Mouse (Mus musculus) heart, postnatal 14 days (tissue): ENCODE results near the gene Cyb561d2. TPM values are rescaled to one million over a fixed set of nuclear protein-coding genes. Genes with fewer than 3 reads are reported as not detected.

Experiments
- DNase-seq, 2 experiments: peaks; one replicate each; pipeline ENCODE4 v3.0.0; 2021 to 2022
- intact Hi-C: fragments of 180-260 bp; cut with DNase I; formaldehyde crosslinking; loops from one replicate; pipeline ENCODE4 v1.15.1; 2025
- total RNA-seq, 2 experiments: library from RNA; stranded (reverse); gene quantifications; 2 replicates each; pipeline ENCODE4 v1.2.3; 2021

Gene Cyb561d2
- total RNA-seq, 2 experiments from 2014 or later, result 3.4 to 4.9 TPM

- intact Hi-C loops, result no loop called here
- no peak for DNase-seq
These were observed 9.9 kb upstream of the Cyb561d2 start for GRCm38 (mm10) chr9:107551890-107552355.

- intact Hi-C loops, result no loop called here
- peak; percentile 77 to 81 for DNase-seq
These were observed 9.3 kb upstream of the Cyb561d2 start, which contains the start of gene Rassf1 for GRCm38 (mm10) chr9:107551117-107551889. Gene Rassf1 (plus strand): TSS chr9:107551555.

DNA sequence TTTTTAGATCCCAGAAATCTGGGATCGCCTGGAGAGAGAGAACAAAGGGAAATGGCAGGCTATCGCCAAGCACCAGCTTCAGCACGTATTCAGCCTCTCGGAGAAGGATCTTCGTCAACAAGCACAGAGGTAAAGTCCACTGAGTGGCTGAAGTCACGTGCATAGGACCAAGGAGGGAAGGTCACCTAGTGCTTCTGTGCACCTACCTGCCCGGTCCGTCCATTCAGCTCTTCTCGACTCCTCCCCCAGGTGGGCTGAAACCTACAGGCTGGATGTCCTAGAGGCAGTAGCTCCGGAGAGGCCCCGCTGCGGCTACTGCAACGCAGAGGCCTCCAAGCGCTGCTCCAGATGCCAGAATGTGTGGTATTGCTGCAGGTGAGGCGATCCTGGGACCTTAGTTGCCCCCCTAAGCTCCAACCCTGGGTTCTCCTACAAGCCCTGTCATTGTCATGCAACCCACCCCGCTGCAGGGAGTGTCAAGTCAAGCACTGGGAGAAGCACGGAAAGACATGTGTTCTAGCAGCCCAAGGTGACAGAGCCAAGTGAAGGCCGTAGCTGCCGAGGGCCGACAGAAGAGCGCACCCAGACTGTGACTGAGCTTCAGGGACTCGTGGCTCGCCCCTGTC lies 8.6 kb upstream of the Cyb561d2 start:
- no peak for DNase-seq

GRCm38 (mm10) chr9:107549297-107550074 lies 7.5 kb upstream of the Cyb561d2 start:
- no peak for DNase-seq
- intact Hi-C loops, result no loop called here

More for the DNA sequence above, 8.6 kb upstream of the Cyb561d2 start:
- intact Hi-C loops, result no loop called here

DNA sequence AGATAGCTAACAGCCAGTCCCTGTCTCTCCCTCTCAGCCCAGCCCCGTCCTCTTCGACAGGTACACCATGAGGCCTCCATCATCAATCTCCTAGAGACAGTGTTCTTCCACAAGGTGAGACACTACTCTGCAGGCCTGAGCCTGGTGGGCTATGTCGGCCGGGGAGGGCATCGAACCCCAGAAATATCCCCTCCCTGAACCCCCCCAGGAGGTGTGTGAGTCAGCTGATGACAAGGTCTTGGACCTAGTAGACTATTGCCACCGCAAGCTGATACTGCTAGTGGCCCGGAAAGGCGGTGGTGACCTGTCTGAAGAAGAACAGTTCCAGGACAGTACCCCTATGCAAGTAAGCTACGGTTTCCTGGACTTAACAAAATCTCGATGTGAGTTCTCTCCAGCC lies 6.8 kb upstream of the Cyb561d2 start:
- DNase-seq, result no peak
- intact Hi-C loops, result no loop called here

- no peak for DNase-seq
- intact Hi-C loops, result no loop called here
These were observed 6.0 kb upstream of the Cyb561d2 start for GRCm38 (mm10) chr9:107547957-107548356.

GRCm38 (mm10) chr9:107547026-107547425 lies 5.0 kb upstream of the Cyb561d2 start, which contains the start of gene Zmynd10:
Gene Zmynd10 (plus strand): TSS chr9:107547298.
- intact Hi-C loops, result no loop called here

DNA sequence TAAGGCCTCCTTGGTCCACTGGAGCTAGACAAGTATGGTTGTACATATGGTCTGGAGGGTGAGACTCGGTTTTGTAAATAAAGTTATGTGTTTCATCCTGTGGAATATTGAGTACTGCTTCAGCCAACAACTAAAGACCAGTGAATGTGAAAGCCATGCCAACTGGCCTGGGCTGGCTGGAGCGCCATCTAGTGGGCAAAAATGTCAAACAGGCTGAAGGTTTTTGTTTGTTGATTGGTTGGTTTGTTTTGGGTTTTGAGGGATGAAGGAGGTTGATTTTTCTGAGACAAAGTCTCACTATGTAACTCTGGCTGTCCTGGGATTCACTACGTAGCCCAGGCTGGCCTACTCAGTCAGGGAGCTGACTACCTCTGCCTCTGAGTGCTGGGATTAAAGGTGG lies 3.6 kb upstream of the Cyb561d2 start:
- intact Hi-C loops, result no loop called here
- peak; percentile 78 to 86 for DNase-seq

More at GRCm38 (mm10) chr9:107547026-107547425, 5.0 kb upstream of the Cyb561d2 start, which contains the start of gene Zmynd10:
- DNase-seq, result peak; percentile 84 to 90

- no peak for DNase-seq
- intact Hi-C loops, result no loop called here
These were observed 3.2 kb upstream of the Cyb561d2 start for GRCm38 (mm10) chr9:107545199-107545598.

GRCm38 (mm10) chr9:107544729-107545128 lies 2.7 kb upstream of the Cyb561d2 start:
- DNase-seq, result no peak

GRCm38 (mm10) chr9:107544196-107544700 lies 2.3 kb upstream of the Cyb561d2 start:
- intact Hi-C loops, result loop anchor here (5.0 kb wide), 1 partner anchor 722 kb away; the partner anchor contains the start of gene Dcaf1
- no peak for DNase-seq

More at GRCm38 (mm10) chr9:107544729-107545128, 2.7 kb upstream of the Cyb561d2 start:
- intact Hi-C loops, result loop anchor here (5.0 kb wide), 1 partner anchor 722 kb away; the partner anchor contains the start of gene Dcaf1

DNA sequence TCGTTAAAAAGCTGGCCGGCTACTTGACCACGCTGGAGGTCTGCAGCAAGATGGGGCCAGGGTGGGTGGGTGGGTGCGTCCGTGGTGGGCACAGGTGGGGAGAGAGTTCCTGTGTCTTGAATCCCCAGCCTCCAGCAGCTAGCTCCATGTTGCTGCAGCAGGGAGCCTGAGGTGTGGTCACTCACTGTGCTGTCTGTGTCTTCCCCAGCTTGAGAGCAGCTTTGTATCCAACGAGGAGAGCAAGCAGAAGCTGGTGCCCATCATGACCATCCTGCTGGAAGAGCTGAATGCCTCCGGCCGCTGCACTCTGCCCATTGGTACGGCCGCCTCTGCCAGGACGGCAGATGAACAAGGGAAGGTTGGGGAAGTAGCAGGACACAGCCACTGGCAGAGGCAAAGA lies 1.3 kb upstream of the Cyb561d2 start:
- DNase-seq, result no peak
- intact Hi-C loops, result loop anchor here (5.0 kb wide), 1 partner anchor 721 kb away; the partner anchor contains the start of gene Dcaf1

- no peak for DNase-seq
- intact Hi-C loops, result loop anchor here (5.0 kb wide), 1 partner anchor 720 kb away; the partner anchor contains the start of gene Dcaf1
These were observed 728 bp upstream of the Cyb561d2 start for GRCm38 (mm10) chr9:107542721-107543120.

- DNase-seq, result no peak
- intact Hi-C loops, result loop anchor here (5.0 kb wide), 1 partner anchor 720 kb away; the partner anchor contains the start of gene Dcaf1
These were observed 326 bp upstream of the Cyb561d2 start for GRCm38 (mm10) chr9:107542352-107542686.

- intact Hi-C loops, result loop anchor here (5.0 kb wide), 1 partner anchor 719 kb away; the partner anchor contains the start of gene Dcaf1
- no peak for DNase-seq
These were observed 988 bp downstream of the Cyb561d2 start for GRCm38 (mm10) chr9:107541005-107541404.

DNA sequence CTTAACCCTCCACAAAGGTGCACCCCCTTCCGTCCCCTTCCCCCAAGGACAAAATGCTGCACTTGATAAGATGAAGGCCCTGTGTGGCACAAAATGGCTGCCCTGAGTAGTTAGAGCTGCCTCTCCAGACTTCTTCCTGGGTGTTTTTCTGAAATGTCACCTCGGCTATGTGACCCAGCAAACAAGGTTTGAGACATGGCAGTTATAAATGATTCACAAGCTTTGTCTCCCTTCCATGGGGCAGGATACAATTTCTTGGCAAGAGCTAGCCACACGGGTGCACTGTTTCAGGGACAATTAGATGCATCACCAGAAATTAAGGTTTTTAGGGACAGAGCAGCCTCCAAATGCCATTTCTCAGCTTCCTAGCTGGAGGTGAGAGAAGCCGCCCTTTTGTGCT lies 1.6 kb downstream of the Cyb561d2 start:
- no peak for DNase-seq
- intact Hi-C loops, result loop anchor here (5.0 kb wide), 1 partner anchor 718 kb away; the partner anchor contains the start of gene Dcaf1

- intact Hi-C loops, result loop anchor here (5.0 kb wide), 1 partner anchor 718 kb away; the partner anchor contains the start of gene Dcaf1
- no peak for DNase-seq
These were observed 2.1 kb downstream of the Cyb561d2 start for GRCm38 (mm10) chr9:107539940-107540339.

DNA sequence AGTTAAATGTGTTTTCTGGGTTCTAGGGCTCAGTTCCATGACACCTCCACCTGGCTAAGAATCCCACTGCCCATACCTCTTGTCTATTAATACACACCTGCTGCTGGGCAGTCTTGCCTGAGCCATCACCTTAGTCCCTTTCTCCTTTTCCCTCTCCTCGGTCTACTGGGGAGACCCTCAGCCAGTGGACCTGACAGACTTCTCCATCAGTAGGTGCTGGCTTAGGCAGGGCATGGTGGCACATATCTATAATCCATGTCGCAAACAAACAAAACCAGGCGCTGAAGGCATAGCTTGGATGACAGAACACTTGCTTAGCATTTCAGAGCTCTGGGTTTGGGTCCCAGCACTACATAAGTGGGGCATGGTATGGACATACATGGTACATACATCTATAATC lies 3.3 kb downstream of the Cyb561d2 start:
- intact Hi-C loops, result no loop called here
- no peak for DNase-seq

DNA sequence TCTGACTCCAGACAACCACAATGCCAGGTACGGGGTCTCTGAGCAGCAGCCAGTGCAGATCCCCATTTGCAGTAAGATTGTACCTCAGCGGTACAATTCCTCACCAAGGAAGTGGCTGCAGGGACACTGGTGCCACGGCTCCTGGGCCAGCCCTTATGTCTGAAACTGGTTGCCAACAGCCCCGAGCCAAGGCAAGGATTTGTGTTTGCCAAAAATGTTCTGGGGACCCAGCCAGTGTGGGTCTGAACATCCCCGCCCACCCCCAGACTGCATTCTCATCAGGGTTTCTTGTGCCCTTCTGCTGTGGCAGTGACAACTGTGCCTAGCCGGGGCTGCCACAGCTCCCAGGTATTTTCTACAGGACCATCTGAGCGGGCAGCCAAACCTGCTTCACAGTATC lies 3.8 kb downstream of the Cyb561d2 start:
- intact Hi-C loops, result no loop called here
- DNase-seq, result no peak
